Mouse (Mus musculus) telencephalon, adult 2 months (tissue): ENCODE data around the gene Tec.

Source experiments
- DNase-seq: peaks from one replicate; pipeline ENCODE4 v3.0.0-alpha.2; 2011; ENCODE audit warnings: low read depth, low spot score

Gene Tec

DNA sequence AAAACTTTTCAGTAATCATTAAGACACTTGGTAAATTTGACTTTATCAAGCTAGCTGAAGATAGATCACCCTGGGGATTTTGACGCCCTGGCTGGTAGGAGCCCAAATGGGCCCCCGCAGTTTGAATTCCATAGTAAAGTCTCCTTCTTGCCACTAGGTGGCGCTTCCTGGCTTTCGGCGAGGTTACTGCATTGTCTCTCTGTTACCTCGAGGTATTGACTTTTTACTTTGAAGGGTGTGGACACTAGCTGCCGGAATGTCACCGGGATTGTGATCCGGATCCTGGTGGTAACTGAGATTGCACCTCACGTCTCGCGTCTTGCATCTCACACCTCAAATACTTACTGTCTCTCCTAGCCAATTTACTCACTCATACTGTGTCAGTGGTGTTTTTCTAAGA is 23.3 kb upstream of the Tec start:
- DNase-seq = no peak

- DNase-seq = no peak
Measured at GRCm38 (mm10) chr5:72888260-72888659, 20.0 kb upstream of the Tec start.

- DNase-seq = no peak
Measured at GRCm38 (mm10) chr5:72886458-72887222, 18.4 kb upstream of the Tec start.

- no peak for DNase-seq
Measured at GRCm38 (mm10) chr5:72883706-72884105, 15.4 kb upstream of the Tec start.

DNA sequence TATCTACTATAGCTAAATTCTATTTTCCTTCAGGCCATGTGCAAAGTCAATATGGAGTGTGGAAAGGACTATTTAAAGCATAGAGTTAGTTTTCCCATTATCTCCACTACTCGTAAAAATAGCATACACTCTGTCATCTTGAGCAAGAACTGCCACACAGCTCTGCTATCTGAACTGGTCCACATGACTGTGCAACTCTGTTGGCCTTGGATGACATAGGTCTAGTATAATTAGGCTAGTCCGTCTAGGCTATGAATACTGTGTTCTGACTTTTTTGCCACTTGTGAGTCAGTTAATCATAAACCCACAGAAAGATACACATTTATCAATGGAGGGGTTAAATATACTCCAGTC is 14.1 kb upstream of the Tec start:
- no peak for DNase-seq

GRCm38 (mm10) chr5:72881748-72882411 is 13.6 kb upstream of the Tec start:
- no peak for DNase-seq

GRCm38 (mm10) chr5:72879736-72880135 is 11.5 kb upstream of the Tec start:
- DNase-seq = no peak

GRCm38 (mm10) chr5:72871114-72871513 is 2.8 kb upstream of the Tec start:
- DNase-seq = no peak

DNA sequence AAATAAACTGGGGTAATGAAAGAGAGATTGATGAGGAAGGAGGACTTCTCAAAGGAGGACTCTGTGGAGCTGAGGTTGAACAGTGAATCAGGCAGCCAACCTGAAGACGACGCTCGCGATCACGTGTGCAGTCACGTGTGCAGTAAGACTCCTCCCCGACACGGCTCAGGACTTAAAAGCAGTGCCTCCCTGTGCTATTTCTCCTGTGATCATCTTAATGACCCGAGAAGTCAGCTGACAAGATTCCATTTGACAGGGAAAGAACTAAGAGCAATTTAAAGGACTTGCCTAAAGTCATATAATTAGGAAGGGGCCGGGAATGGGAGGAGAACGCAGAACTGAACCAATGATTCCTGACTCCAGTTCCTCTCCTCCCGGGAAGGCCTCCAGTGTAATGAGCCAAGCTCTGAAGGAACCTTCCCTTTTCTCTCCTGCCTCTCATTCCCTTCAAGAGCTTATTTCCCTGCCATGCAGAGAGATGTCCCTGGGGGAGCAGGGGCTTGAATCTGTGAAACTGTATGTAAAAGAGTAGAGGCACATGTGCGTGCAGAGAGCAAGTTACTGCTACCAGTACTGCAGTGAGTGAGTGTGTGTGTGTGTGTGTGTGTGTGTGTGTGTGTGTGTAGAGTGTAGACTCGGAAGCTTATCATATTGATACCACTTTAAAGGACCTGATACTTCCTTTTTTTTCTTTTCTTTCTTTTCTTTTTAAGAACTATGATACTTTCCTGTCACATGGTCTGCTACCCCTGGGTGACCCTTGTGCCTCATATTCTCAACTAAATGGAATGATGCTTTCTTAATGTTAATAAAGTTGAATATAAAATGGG is 1.7 kb upstream of the Tec start:
- no peak for DNase-seq

DNA sequence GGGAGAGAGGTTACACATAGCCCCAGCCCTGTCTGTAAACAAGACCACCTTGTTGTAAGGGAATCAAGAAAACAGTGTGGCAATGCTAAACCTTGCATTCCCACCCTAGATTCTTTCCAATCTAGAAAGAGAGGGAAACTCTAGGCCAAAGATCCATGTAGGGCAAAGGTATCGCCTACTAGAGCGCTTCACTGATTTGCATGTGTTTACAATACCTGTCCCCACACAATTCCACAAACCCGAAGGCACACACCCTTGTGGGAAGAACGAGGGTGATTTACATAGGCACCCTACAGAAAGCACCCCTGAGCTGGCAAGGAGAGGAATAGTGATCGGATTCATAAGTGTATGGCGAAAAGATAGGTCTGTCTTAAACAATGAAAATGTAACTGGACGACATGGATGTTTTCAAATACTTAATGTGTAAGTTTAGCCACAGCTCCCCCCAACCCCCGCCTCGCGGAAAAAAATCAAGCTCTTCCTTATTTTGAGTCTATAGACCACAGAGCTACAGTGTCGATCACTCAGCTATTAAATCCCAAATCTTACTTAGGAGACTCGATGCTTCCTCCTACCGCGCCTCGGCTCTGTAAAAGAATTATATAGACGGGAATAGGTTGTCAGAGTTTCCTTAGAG is 1.1 kb downstream of the Tec start:
- no peak for DNase-seq

DNA sequence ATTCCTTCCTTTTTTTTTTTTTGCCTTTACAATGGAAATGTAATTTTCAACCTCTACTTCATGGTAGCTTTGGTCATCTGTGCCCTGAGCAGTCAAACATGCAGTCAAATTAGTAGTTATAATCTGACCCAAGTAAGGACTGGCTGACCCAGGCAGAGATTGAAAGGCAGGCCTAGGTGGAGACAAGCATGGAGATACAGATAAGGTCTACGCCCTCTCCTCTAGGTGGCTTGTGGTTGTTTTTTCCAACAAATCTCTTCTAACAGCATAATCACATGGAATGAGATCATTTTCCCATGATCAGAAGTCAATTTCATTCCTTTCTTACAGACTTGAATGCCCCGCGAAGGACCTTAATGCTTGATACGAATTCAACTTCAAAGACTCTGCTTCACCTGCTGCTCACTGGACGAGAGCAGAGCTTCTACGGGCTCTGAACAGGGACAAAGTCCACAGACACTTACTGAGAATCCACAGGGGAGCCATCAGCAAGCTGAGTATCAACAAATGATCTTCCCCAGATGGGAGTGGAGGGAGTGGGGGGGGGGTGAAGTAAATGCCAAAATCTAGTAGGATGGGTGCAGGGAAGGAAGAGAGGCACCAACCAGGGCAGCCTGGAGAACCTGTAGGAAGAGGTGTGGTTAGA is 1.9 kb downstream of the Tec start:
- DNase-seq = no peak

- DNase-seq = no peak
Measured at GRCm38 (mm10) chr5:72864654-72865178, 3.6 kb downstream of the Tec start.

- DNase-seq = no peak
Measured at GRCm38 (mm10) chr5:72863166-72863565, 5.1 kb downstream of the Tec start.

DNA sequence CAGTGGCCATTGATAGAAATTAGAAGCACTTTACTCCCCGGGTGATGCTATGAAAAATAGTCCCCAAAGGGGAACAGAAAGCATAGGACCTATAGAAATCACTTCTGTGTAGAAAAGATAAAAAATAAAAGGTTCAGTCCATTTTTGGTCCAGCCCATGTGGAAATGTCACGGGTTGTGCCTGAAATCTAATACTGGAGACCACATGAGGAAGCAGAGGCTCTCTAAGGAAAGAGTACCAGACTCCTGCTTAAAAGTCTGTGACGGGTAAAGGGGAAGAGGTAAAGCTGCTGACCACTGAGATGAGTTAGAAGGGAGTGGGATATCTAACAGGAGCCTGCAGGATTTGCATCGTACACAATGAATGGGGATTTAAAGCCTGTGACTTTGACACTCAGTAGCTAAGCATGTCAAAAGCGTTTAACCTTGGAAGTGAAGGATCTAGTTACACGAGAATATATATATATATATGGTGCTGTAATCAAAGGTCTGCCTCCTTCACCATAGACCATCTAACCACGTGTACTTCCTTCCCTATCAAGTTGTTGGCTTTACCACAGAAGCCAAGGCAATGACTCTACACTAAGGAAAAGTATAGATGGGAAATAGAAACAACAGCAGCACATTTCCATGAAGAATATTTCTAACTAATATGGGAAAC is 6.4 kb downstream of the Tec start:
- no peak for DNase-seq

DNA sequence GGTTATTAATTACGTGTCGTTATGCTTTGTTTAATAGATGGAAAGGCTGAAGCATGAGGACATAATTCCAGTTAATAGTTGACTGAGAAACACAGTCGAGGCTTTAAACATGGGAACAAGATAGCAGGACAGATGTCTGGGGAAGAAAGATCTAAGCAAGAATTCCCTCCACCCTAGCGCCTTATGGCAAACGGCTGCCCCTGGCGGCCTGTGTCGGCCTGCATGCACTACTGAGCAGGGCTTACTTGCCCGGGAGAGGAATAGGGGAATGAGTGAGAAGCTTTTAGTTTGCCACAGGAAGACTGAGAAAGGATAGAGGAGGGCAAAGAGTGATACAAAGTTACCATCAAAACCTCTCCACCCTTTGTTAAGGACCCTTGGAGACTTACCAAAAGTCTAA is 7.4 kb downstream of the Tec start:
- no peak for DNase-seq

GRCm38 (mm10) chr5:72858306-72858705 is 10.0 kb downstream of the Tec start:
- no peak for DNase-seq

GRCm38 (mm10) chr5:72857756-72858155 is 10.5 kb downstream of the Tec start:
- DNase-seq = no peak

DNA sequence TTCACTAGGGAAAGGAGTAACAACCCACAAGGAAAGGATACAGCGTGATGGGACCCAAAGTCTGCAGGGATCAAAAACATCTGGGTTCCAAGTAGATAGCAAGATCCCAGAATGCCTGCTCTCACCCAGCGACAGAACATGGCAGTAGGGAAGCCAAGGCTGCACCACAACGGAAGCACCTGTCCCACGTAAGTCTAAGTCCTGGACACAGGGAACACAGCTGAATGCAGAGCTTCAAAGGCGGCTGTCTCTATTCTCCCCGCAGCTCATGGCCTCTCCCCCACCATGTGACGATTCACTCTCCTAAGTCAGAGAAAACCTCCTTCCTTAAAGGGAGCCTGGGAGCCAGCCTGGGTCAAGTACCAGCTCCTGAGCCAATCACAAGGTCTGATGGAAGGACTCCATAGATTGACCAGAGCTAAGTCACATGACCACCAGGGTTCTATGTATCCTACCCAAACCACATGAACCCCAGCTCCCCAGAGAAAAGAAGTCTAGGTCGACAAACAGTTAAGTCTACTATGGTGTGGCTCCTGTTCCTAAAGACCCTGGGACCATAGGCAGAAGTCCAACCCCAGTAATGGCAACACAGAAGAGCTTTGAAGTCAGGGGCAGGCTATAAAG is 11.9 kb downstream of the Tec start:
- DNase-seq = no peak

GRCm38 (mm10) chr5:72855685-72856124 is 12.6 kb downstream of the Tec start:
- peak; percentile 83 for DNase-seq
